Mouse (Mus musculus) CH12.LX (cell line): ENCODE measurements at regions not wholly inside any gene's neighbourhood (a gene's known extent, or its start where the extent isn't known, plus 50 kb on each side); places are given as distances from the start of the nearest gene placed in this dataset.

Experiments
- DNase-seq: peaks from one replicate; pipeline ENCODE4 v3.0.0-alpha.2; 2013; ENCODE audit errors: extremely low read depth
- H3K27ac ChIP-seq: 2 replicates; pipeline ENCODE4 v1.5.1; 2012; ENCODE audit warnings: low read depth, mild to moderate bottlenecking, control low read depth, moderate library complexity; ENCODE audit not compliant: insufficient read depth
- H3K27me3 ChIP-seq: replicated peaks from 2 replicates; pipeline ENCODE3; 2012; ENCODE audit warnings: inconsistent platforms
- H3K36me3 ChIP-seq, 2 experiments: replicated peaks in 1 of 2; 2 replicates each; pipeline versions ENCODE3 to v1.6.1; 2012; ENCODE audit warnings: inconsistent platforms in 1 of 2, low read length in 1 of 2, mild to moderate bottlenecking in 1 of 2, mixed read lengths in 1 of 2, moderate library complexity in 1 of 2; ENCODE audit not compliant: control insufficient read depth in 1 of 2, insufficient read depth in 1 of 2
- H3K4me1 ChIP-seq, 2 experiments: 2 replicates each; pipeline ENCODE4 v1.6.1; 2012; ENCODE audit warnings: inconsistent platforms in 1 of 2, moderate library complexity in 1 of 2; ENCODE audit not compliant: insufficient read depth in 2 of 2, control insufficient read depth in 1 of 2
- H3K4me2 ChIP-seq: 2 replicates; pipeline ENCODE4 v1.6.1; 2012; ENCODE audit warnings: low read depth, mild to moderate bottlenecking, control low read depth; ENCODE audit not compliant: poor library complexity, insufficient read depth, severe bottlenecking
- H3K4me3 ChIP-seq, 3 experiments: fragments of 150-350 bp in 1 of 3; sonication (generic) in 1 of 3; replicated peaks in 1 of 3; 2 replicates each; pipeline versions ENCODE3 to v1.5.1; 2011 to 2012; ENCODE audit warnings: low read depth in 2 of 3, low read length in 2 of 3, mild to moderate bottlenecking in 2 of 3, moderate library complexity in 2 of 3, control low read depth in 1 of 3, improper control_type of control experiment in 1 of 3, inconsistent platforms in 1 of 3, mixed read lengths in 1 of 3; ENCODE audit not compliant: poor library complexity in 1 of 3
- H3K79me2 ChIP-seq: replicated peaks from 2 replicates; pipeline ENCODE4 v1.6.1; 2012; ENCODE audit warnings: mild to moderate bottlenecking, moderate library complexity; ENCODE audit not compliant: control insufficient read depth, poor library complexity, insufficient read depth, severe bottlenecking; ENCODE audit errors: extremely low read depth
- H3K9ac ChIP-seq: 2 replicates; pipeline ENCODE4 v1.6.1; 2012; ENCODE audit warnings: low read depth, mild to moderate bottlenecking, control low read depth, moderate library complexity; ENCODE audit not compliant: insufficient read depth
- H3K9me3 ChIP-seq: replicated peaks from 2 replicates; pipeline ENCODE3; 2012; ENCODE audit warnings: low read length, inconsistent platforms, mixed read lengths
- BHLHE40 ChIP-seq: IDR thresholded peaks from 2 replicates; pipeline ENCODE4 v1.6.1; 2011; ENCODE audit warnings: mild to moderate bottlenecking, low read depth, low read length, improper control_type of control experiment
- CHD1 ChIP-seq: IDR thresholded peaks from 2 replicates; pipeline ENCODE4 v1.6.1; 2012; ENCODE audit warnings: low read depth, low read length, improper control_type of control experiment, inconsistent platforms
- CHD2 ChIP-seq: IDR thresholded peaks from 2 replicates; pipeline ENCODE4 v1.6.1; 2011; ENCODE audit warnings: low read length, improper control_type of control experiment
- CTCF ChIP-seq, 2 experiments: IDR thresholded peaks in 1 of 2; conservative IDR thresholded peaks in 1 of 2; 2 replicates each; pipeline ENCODE4 v1.5.1; 2011 to 2012; ENCODE audit warnings: low read depth in 2 of 2, low read length in 2 of 2, improper control_type of control experiment in 1 of 2, inconsistent platforms in 1 of 2, mild to moderate bottlenecking in 1 of 2, moderate library complexity in 1 of 2
- E2F4 ChIP-seq: IDR thresholded peaks from 2 replicates; pipeline ENCODE4 v1.6.1; 2011; ENCODE audit warnings: low read depth, low read length, improper control_type of control experiment; ENCODE audit not compliant: insufficient replicate concordance
- ELF1 ChIP-seq: IDR thresholded peaks from 2 replicates; pipeline ENCODE4 v1.6.1; 2014; ENCODE audit warnings: low read depth, mild to moderate bottlenecking, inconsistent platforms, low read length, improper control_type of control experiment
- EP300 ChIP-seq: IDR thresholded peaks from 2 replicates; pipeline ENCODE4 v1.6.1; 2011; ENCODE audit warnings: low read length, improper control_type of control experiment
- ETS1 ChIP-seq: conservative IDR thresholded peaks from 2 replicates; pipeline ENCODE4 v1.6.1; 2012; ENCODE audit warnings: low read depth, mild to moderate bottlenecking, inconsistent platforms, low read length, improper control_type of control experiment, moderate library complexity
- GABPA ChIP-seq: IDR thresholded peaks from 2 replicates; pipeline ENCODE4 v1.6.1; 2012; ENCODE audit warnings: low read depth, low read length, improper control_type of control experiment, inconsistent platforms; ENCODE audit not compliant: insufficient replicate concordance
- HCFC1 ChIP-seq: IDR thresholded peaks from 2 replicates; pipeline ENCODE4 v1.6.1; 2012; ENCODE audit warnings: low read depth, mild to moderate bottlenecking, inconsistent platforms, low read length, improper control_type of control experiment
- IRF4 ChIP-seq: IDR thresholded peaks from 2 replicates; pipeline ENCODE4 v1.6.1; 2014; ENCODE audit warnings: low read depth, mild to moderate bottlenecking, inconsistent platforms, low read length, improper control_type of control experiment
- JUN ChIP-seq: IDR thresholded peaks from 2 replicates; pipeline ENCODE4 v1.6.1; 2011; ENCODE audit warnings: low read depth, mild to moderate bottlenecking, low read length, improper control_type of control experiment, moderate library complexity; ENCODE audit not compliant: insufficient read depth
- JUND ChIP-seq: conservative IDR thresholded peaks from 2 replicates; pipeline ENCODE4 v1.6.1; 2011; ENCODE audit warnings: low read depth, low read length, improper control_type of control experiment
- KAT2A ChIP-seq: IDR thresholded peaks from 2 replicates; pipeline ENCODE4 v1.6.1; 2012; ENCODE audit warnings: low read length, improper control_type of control experiment, inconsistent platforms; ENCODE audit not compliant: insufficient replicate concordance
- MAFK ChIP-seq: IDR thresholded peaks from 2 replicates; pipeline ENCODE4 v1.6.1; 2011; ENCODE audit warnings: low read length, improper control_type of control experiment; ENCODE audit not compliant: insufficient replicate concordance
- MAX ChIP-seq: IDR thresholded peaks from 2 replicates; pipeline ENCODE4 v1.6.1; 2011; ENCODE audit warnings: low read length, improper control_type of control experiment
- MAZ ChIP-seq: IDR thresholded peaks from 2 replicates; pipeline ENCODE4 v1.6.1; 2012; ENCODE audit warnings: low read depth, mild to moderate bottlenecking, inconsistent platforms, low read length, improper control_type of control experiment, moderate library complexity
- MEF2A ChIP-seq: IDR thresholded peaks from 2 replicates; pipeline ENCODE4 v1.6.1; 2014; ENCODE audit warnings: low read depth, mild to moderate bottlenecking, inconsistent platforms, low read length, improper control_type of control experiment, borderline replicate concordance
- MXI1 ChIP-seq: IDR thresholded peaks from 2 replicates; pipeline ENCODE4 v1.6.1; 2011; ENCODE audit warnings: mild to moderate bottlenecking, low read depth, low read length, improper control_type of control experiment
- MYC ChIP-seq: IDR thresholded peaks from 2 replicates; pipeline ENCODE4 v1.6.1; 2011; ENCODE audit warnings: low read depth, mild to moderate bottlenecking, improper control_type of control experiment, low read length
- NELFE ChIP-seq: IDR thresholded peaks from 2 replicates; pipeline ENCODE4 v1.6.1; 2011; ENCODE audit warnings: low read depth, low read length, improper control_type of control experiment
- NRF1 ChIP-seq: IDR thresholded peaks from 2 replicates; pipeline ENCODE4 v1.6.1; 2014; ENCODE audit warnings: low read depth, mild to moderate bottlenecking, inconsistent platforms, low read length, improper control_type of control experiment, moderate library complexity
- PAX5 ChIP-seq: IDR thresholded peaks from 2 replicates; pipeline ENCODE4 v1.6.1; 2012; ENCODE audit warnings: low read length, inconsistent platforms, mixed read lengths
- POLR2A ChIP-seq: IDR thresholded peaks from 2 replicates; pipeline ENCODE4 v1.6.1; 2011; ENCODE audit warnings: low read depth, mild to moderate bottlenecking, improper control_type of control experiment, low read length
- POLR2AphosphoS2 ChIP-seq: IDR thresholded peaks from 2 replicates; pipeline ENCODE4 v1.6.1; 2011; ENCODE audit warnings: low read depth, low read length, improper control_type of control experiment
- RAD21 ChIP-seq: IDR thresholded peaks from 2 replicates; pipeline ENCODE4 v1.6.1; 2011; ENCODE audit warnings: low read depth, mild to moderate bottlenecking, low read length, improper control_type of control experiment, moderate library complexity
- RCOR1 ChIP-seq: conservative IDR thresholded peaks from 2 replicates; pipeline ENCODE4 v1.6.1; 2012; ENCODE audit warnings: low read depth, mild to moderate bottlenecking, inconsistent platforms, low read length, improper control_type of control experiment
- SIN3A ChIP-seq: IDR thresholded peaks from 2 replicates; pipeline ENCODE4 v1.6.1; 2012; ENCODE audit warnings: low read length, improper control_type of control experiment, inconsistent platforms
- SMC3 ChIP-seq: IDR thresholded peaks from 2 replicates; pipeline ENCODE4 v1.6.1; 2011; ENCODE audit warnings: low read depth, low read length, improper control_type of control experiment
- TBP ChIP-seq: conservative IDR thresholded peaks from 2 replicates; pipeline ENCODE4 v1.6.1; 2011; ENCODE audit warnings: low read depth, low read length, improper control_type of control experiment
- TCF12 ChIP-seq: IDR thresholded peaks from 2 replicates; pipeline ENCODE4 v1.6.1; 2014; ENCODE audit warnings: low read depth, mild to moderate bottlenecking, inconsistent platforms, low read length, improper control_type of control experiment
- UBTF ChIP-seq: IDR thresholded peaks from 2 replicates; pipeline ENCODE4 v1.6.1; 2012; ENCODE audit warnings: low read depth, mild to moderate bottlenecking, inconsistent platforms, low read length, improper control_type of control experiment, moderate library complexity
- USF2 ChIP-seq: conservative IDR thresholded peaks from 2 replicates; pipeline ENCODE4 v1.6.1; 2011; ENCODE audit warnings: low read depth, low read length, improper control_type of control experiment
- ZC3H11A ChIP-seq: IDR thresholded peaks from 2 replicates; pipeline ENCODE4 v1.6.1; 2012; ENCODE audit warnings: low read depth, mild to moderate bottlenecking, inconsistent platforms, low read length, improper control_type of control experiment
- ZKSCAN1 ChIP-seq: IDR thresholded peaks from 2 replicates; pipeline ENCODE4 v1.6.1; 2012; ENCODE audit warnings: low read depth, inconsistent platforms, low read length, improper control_type of control experiment, borderline replicate concordance
- ZMIZ1 ChIP-seq: IDR thresholded peaks from 2 replicates; pipeline ENCODE4 v1.6.1; 2012; ENCODE audit warnings: low read depth, mild to moderate bottlenecking, inconsistent platforms, low read length, improper control_type of control experiment
- dilution Hi-C: fragments of 300-500 bp; cut with MboI; formaldehyde crosslinking; loops from 2 replicates; pipeline ENCODE4 v1.14.3; 2020; ENCODE audit warnings: low sequenced_read_pairs; ENCODE audit not compliant: extremely low pct_unique_long_range_greater_than_20kb, extremely low pct_ligation_motif_present
- in situ Hi-C: fragments of 300-500 bp; cut with MboI; formaldehyde crosslinking; loops from 3 replicates; pipeline ENCODE4 v1.14.3; 2019; ENCODE audit warnings: low sequenced_read_pairs, low pct_ligation_motif_present, low pct_unique_long_range_greater_than_20kb, mixed read lengths

GRCm38 (mm10) chr2:173416921-173417320 lies 105.5 kb upstream of the 1700021F07Rik start:
- no peak overlapping the region for H3K9ac ChIP-seq
- no peak overlapping the region for H3K4me3 ChIP-seq
- H3K9me3 ChIP-seq = peaks cover 4% of the 10 kb centered on the region
- no peaks in the 10 kb centered on the region for H3K27me3 ChIP-seq
- DNase-seq = peak; percentile 57
- H3K79me2 ChIP-seq = no peaks in the 10 kb centered on the region
- peaks cover 2 to 13% of the 10 kb centered on the region in 2 experiments; a peak in 2 of 4 replicates for H3K4me1 ChIP-seq
- TF ChIP-seq TBP (no peak), E2F4 (no peak), POLR2AphosphoS2 (no peak), BHLHE40 (no peak), ZMIZ1 (no peak), GABPA (no peak), ETS1 (no peak), JUN (no peak), MEF2A (no peak), CHD1 (no peak), RAD21 (peak; percentile 71), NRF1 (no peak), SMC3 (peak; percentile 74), MYC (no peak), IRF4 (no peak), CHD2 (no peak), HCFC1 (no peak), MAZ (no peak), UBTF (no peak), MAX (no peak), CTCF (conservative IDR thresholded peaks at IDR 0.05 in 1 of 2, IDR thresholded peaks at IDR 0.05 in 1 of 2; ENCODE audit: low read depth in 2 of 2, low read length in 2 of 2) (peak in 1 of 2 experiments; percentile 66; a peak in 2 of 4 replicates), RCOR1 (no peak), PAX5 (no peak), MXI1 (no peak), MAFK (no peak), EP300 (no peak), TCF12 (no peak), SIN3A (no peak), ELF1 (no peak), JUND (no peak), USF2 (no peak), POLR2A (no peak), NELFE (no peak), KAT2A (no peak), ZKSCAN1 (no peak), ZC3H11A (peak; percentile 65)
- in situ Hi-C loops (no loop called here), dilution Hi-C loops (no loop called here)
- no peaks in the 10 kb centered on the region for H3K36me3 ChIP-seq
- H3K4me2 ChIP-seq = no peak overlapping the region
- H3K27ac ChIP-seq = no peak overlapping the region
